Mouse (Mus musculus) bone marrow, adult 2 months (tissue): Measurements from ENCODE around the gene Grik2.

ENCODE experiments used
- CTCF ChIP-seq: fragments of 200-500 bp; IDR thresholded peaks from 2 replicates; pipeline ENCODE4 v1.5.1; 2011; ENCODE audit warnings: low read length, control low read depth; ENCODE audit not compliant: control insufficient read depth, insufficient read depth
- POLR2A ChIP-seq: fragments of 200-500 bp; IDR thresholded peaks from 2 replicates; pipeline ENCODE4 v1.6.1; 2011; ENCODE audit warnings: low read depth, mild to moderate bottlenecking, control low read depth, low read length, borderline replicate concordance; ENCODE audit not compliant: control insufficient read depth

GRCm38 (mm10) chr10:49785477-49785876 lies 3.1 kb downstream of the Grik2 start:
- no peak for TF ChIP-seq POLR2A
- TF ChIP-seq CTCF: no peak
